Mouse (Mus musculus) olfactory bulb, adult 2 months (tissue): ENCODE measurements around the gene Timm23.

Experiments used
- CTCF ChIP-seq: fragments of 200-500 bp; IDR thresholded peaks from 2 replicates; pipeline ENCODE4 v1.5.1; 2012; ENCODE audit warnings: low read depth, mild to moderate bottlenecking, low read length, moderate library complexity; ENCODE audit not compliant: insufficient read depth
- POLR2A ChIP-seq: fragments of 200-500 bp; IDR thresholded peaks from 2 replicates; pipeline ENCODE4 v1.6.1; 2012; ENCODE audit warnings: mild to moderate bottlenecking, low read depth, low read length, moderate library complexity; ENCODE audit not compliant: insufficient read depth

GRCm38 (mm10) chr14:32183846-32184245, 17.9 kb downstream of the Timm23 start:
- TF ChIP-seq CTCF (no peak), POLR2A (no peak)
